Mouse (Mus musculus) small intestine, adult 2 months (tissue): Measurements from ENCODE around the gene Bcor.

Source experiments
- CTCF ChIP-seq: fragments of 200-500 bp; IDR thresholded peaks from 2 replicates; pipeline ENCODE4 v1.5.1; 2012; ENCODE audit warnings: low read depth, mild to moderate bottlenecking, control low read depth, inconsistent platforms, low read length, moderate library complexity, mixed read lengths; ENCODE audit not compliant: insufficient replicate concordance, insufficient read length; ENCODE audit errors: extremely low read depth
- POLR2A ChIP-seq: fragments of 200-500 bp; IDR thresholded peaks from 2 replicates; pipeline ENCODE4 v1.6.1; 2012; ENCODE audit warnings: low read depth, mild to moderate bottlenecking, control low read depth, inconsistent platforms, low read length, moderate library complexity

GRCm38 (mm10) chrX:12002596-12002995 lies 157.6 kb downstream of the Bcor start:
- TF ChIP-seq POLR2A (no peak), CTCF (no peak)
